Mouse (Mus musculus) limb, embryonic 10.5 days (tissue): Measurements from ENCODE around the gene Kcnh3. TPM values are rescaled to one million over a fixed set of nuclear protein-coding genes. Genes with fewer than 3 reads are reported as not detected.
A peak's percentile ranks its signal among the peaks of the same experiment; 100 is the strongest.

Source experiments
- DNase-seq: peaks from one replicate; pipeline ENCODE4 v3.0.0-alpha.2; 2017; ENCODE audit warnings: low spot score
- H3K27ac ChIP-seq: fragments of 300-500 bp; sonication (generic); 2 replicates; pipeline ENCODE4 v1.5.1; 2016; ENCODE audit warnings: mild to moderate bottlenecking
- H3K27me3 ChIP-seq: fragments of 300-500 bp; sonication (generic); 2 replicates; pipeline ENCODE4 v1.6.1; 2016; ENCODE audit warnings: low read depth, mild to moderate bottlenecking; ENCODE audit not compliant: poor library complexity, severe bottlenecking
- H3K36me3 ChIP-seq: fragments of 300-500 bp; sonication (generic); 2 replicates; pipeline ENCODE4 v1.6.1; 2016; ENCODE audit warnings: mild to moderate bottlenecking, moderate library complexity
- H3K4me1 ChIP-seq: fragments of 300-500 bp; sonication (generic); 2 replicates; pipeline ENCODE4 v1.6.1; 2016
- H3K4me3 ChIP-seq: fragments of 300-500 bp; sonication (generic); 2 replicates; pipeline ENCODE4 v1.5.1; 2016; ENCODE audit warnings: mild to moderate bottlenecking, moderate library complexity
- H3K9me3 ChIP-seq: fragments of 300-500 bp; sonication (generic); replicated peaks from 2 replicates; pipeline ENCODE4 v1.6.1; 2016; ENCODE audit warnings: mild to moderate bottlenecking
- WGBS: fragments of 180-500 bp; shearing (Covaris S2); methylation state at CpG from one replicate; pipeline ENCODE4 v1.1.7; 2016; 5-methylcytosine and 5-hydroxymethylcytosine counted together
- polyA plus RNA-seq: library from polyadenylated mRNA; unstranded; fragments of >200 nt; fragmentation: Nextera tagmentation; extraction: Ambion mirVana; gene quantifications from 2 replicates; pipeline ENCODE4 v1.2.1, GENCODE M21; 2016

Gene Kcnh3
- 0.15 TPM in 1 of 2 replicates, not detected in the other for polyA plus RNA-seq

- Histone ChIP-seq H3K27ac (peak within 1 kb of the TSS; percentile 50; the same call in 1 of the 2 replicates), H3K4me1 (peaks cover 60% of the 10 kb centered on the region), H3K27me3 (peaks cover 99% of the 10 kb centered on the region), H3K9me3 (no peaks in the 10 kb centered on the region), H3K36me3 (no peaks in the 10 kb centered on the region), H3K4me3 (peak within 1 kb of the TSS; percentile 47)
- DNase-seq = no peak
- 2% methylated on average over 54 of the region's 66 CpGs for WGBS
Measured at GRCm38 (mm10) chr15:99224208-99224911, at the start of gene Kcnh3. Kcnh3 (plus strand) TSS chr15:99224861.

GRCm38 (mm10) chr15:99179639-99180038, 45.0 kb upstream of the Kcnh3 start:
- Histone ChIP-seq H3K27me3 (no peaks in the 10 kb centered on the region), H3K9me3 (no peaks in the 10 kb centered on the region), H3K36me3 (peaks cover 96% of the 10 kb centered on the region), H3K4me3 (no peak overlapping the region), H3K4me1 (no peaks in the 10 kb centered on the region), H3K27ac (no peak overlapping the region)
- 90% methylated on average over 1 of the region's 2 CpGs for WGBS
- no peak for DNase-seq

GRCm38 (mm10) chr15:99184217-99184914, 40.3 kb upstream of the Kcnh3 start:
- Histone ChIP-seq H3K4me1 (no peaks in the 10 kb centered on the region), H3K36me3 (peaks cover 98% of the 10 kb centered on the region), H3K4me3 (no peak overlapping the region), H3K27ac (no peak overlapping the region), H3K27me3 (no peaks in the 10 kb centered on the region), H3K9me3 (no peaks in the 10 kb centered on the region)
- WGBS = 93% methylated on average over 9 of the region's 9 CpGs
- DNase-seq = no peak

- Histone ChIP-seq H3K27ac (no peak overlapping the region), H3K36me3 (peaks cover 92% of the 10 kb centered on the region), H3K27me3 (no peaks in the 10 kb centered on the region), H3K4me3 (no peak overlapping the region), H3K4me1 (no peaks in the 10 kb centered on the region), H3K9me3 (no peaks in the 10 kb centered on the region)
- WGBS = 90% methylated on average over 10 of the region's 10 CpGs
- DNase-seq = no peak
Measured at GRCm38 (mm10) chr15:99194358-99194757, 30.3 kb upstream of the Kcnh3 start.

- no peaks in the 10 kb centered on the region for H3K27me3 ChIP-seq
- no peak overlapping the region for H3K27ac ChIP-seq
- no peaks in the 10 kb centered on the region for H3K9me3 ChIP-seq
- 90% methylated on average over 6 of the region's 6 CpGs for WGBS
- H3K4me1 ChIP-seq = no peaks in the 10 kb centered on the region
- H3K36me3 ChIP-seq = peaks cover 92% of the 10 kb centered on the region
- H3K4me3 ChIP-seq = no peak overlapping the region
- DNase-seq = no peak
Measured at GRCm38 (mm10) chr15:99195043-99195442, 29.6 kb upstream of the Kcnh3 start.

- DNase-seq = no peak
- Histone ChIP-seq H3K9me3 (no peaks in the 10 kb centered on the region), H3K4me1 (no peaks in the 10 kb centered on the region), H3K27ac (no peak overlapping the region), H3K4me3 (no peak overlapping the region), H3K36me3 (peaks cover 88% of the 10 kb centered on the region), H3K27me3 (no peaks in the 10 kb centered on the region)
Measured at GRCm38 (mm10) chr15:99198761-99199160, 25.9 kb upstream of the Kcnh3 start.

- H3K4me3 ChIP-seq = no peak overlapping the region
- peaks cover 93% of the 10 kb centered on the region for H3K36me3 ChIP-seq
- H3K27me3 ChIP-seq = no peaks in the 10 kb centered on the region
- H3K27ac ChIP-seq = no peak overlapping the region
- H3K4me1 ChIP-seq = no peaks in the 10 kb centered on the region
- no peaks in the 10 kb centered on the region for H3K9me3 ChIP-seq
- 78% methylated on average over 8 of the region's 8 CpGs for WGBS
- no peak for DNase-seq
Measured at GRCm38 (mm10) chr15:99205959-99206358, 18.7 kb upstream of the Kcnh3 start.

GRCm38 (mm10) chr15:99213183-99213582, 11.5 kb upstream of the Kcnh3 start:
- no peak overlapping the region for H3K27ac ChIP-seq
- WGBS = 92% methylated on average over 10 of the region's 10 CpGs
- H3K9me3 ChIP-seq = no peaks in the 10 kb centered on the region
- H3K36me3 ChIP-seq = peaks cover 69% of the 10 kb centered on the region
- no peak for DNase-seq
- H3K4me3 ChIP-seq = no peak overlapping the region
- no peaks in the 10 kb centered on the region for H3K27me3 ChIP-seq
- H3K4me1 ChIP-seq = no peaks in the 10 kb centered on the region

- peaks cover 7% of the 10 kb centered on the region for H3K27me3 ChIP-seq
- H3K27ac ChIP-seq = no peak overlapping the region
- no peak for DNase-seq
- peaks cover 8% of the 10 kb centered on the region; the same call in 1 of the 2 replicates for H3K4me1 ChIP-seq
- H3K36me3 ChIP-seq = peaks cover 51% of the 10 kb centered on the region
- no peak overlapping the region for H3K4me3 ChIP-seq
- H3K9me3 ChIP-seq = no peaks in the 10 kb centered on the region
- 77% methylated on average over 2 of the region's 2 CpGs for WGBS
Measured at GRCm38 (mm10) chr15:99214941-99215340, 9.7 kb upstream of the Kcnh3 start.

GRCm38 (mm10) chr15:99215741-99216463, 8.8 kb upstream of the Kcnh3 start:
- peaks cover 42% of the 10 kb centered on the region for H3K36me3 ChIP-seq

GRCm38 (mm10) chr15:99217630-99218029, 7.0 kb upstream of the Kcnh3 start:
- Histone ChIP-seq H3K4me1 (peaks cover 23% of the 10 kb centered on the region), H3K27me3 (peaks cover 33% of the 10 kb centered on the region), H3K4me3 (no peak overlapping the region), H3K36me3 (peaks cover 24% of the 10 kb centered on the region), H3K9me3 (no peaks in the 10 kb centered on the region), H3K27ac (no peak overlapping the region)
- WGBS = 90% methylated on average over 4 of the region's 4 CpGs
- DNase-seq = no peak

More at GRCm38 (mm10) chr15:99215741-99216463, 8.8 kb upstream of the Kcnh3 start:
- WGBS = 87% methylated on average over 11 of the region's 11 CpGs
- peaks cover 16% of the 10 kb centered on the region for H3K27me3 ChIP-seq
- H3K9me3 ChIP-seq = no peaks in the 10 kb centered on the region
- DNase-seq = no peak
- no peak overlapping the region for H3K4me3 ChIP-seq
- peaks cover 10% of the 10 kb centered on the region for H3K4me1 ChIP-seq
- no peak overlapping the region for H3K27ac ChIP-seq

- no peaks in the 10 kb centered on the region for H3K36me3 ChIP-seq
- H3K27ac ChIP-seq = peak overlapping the region; percentile 76
- DNase-seq = peak; percentile 78
- peaks cover 59% of the 10 kb centered on the region for H3K4me1 ChIP-seq
- H3K4me3 ChIP-seq = peak overlapping the region; percentile 3; the same call in 1 of the 2 replicates
- WGBS = 7% methylated on average over 8 of the region's 8 CpGs
- peaks cover 71% of the 10 kb centered on the region for H3K27me3 ChIP-seq
- H3K9me3 ChIP-seq = no peaks in the 10 kb centered on the region
Measured at GRCm38 (mm10) chr15:99221315-99221952, 3.2 kb upstream of the Kcnh3 start.
